Mouse (Mus musculus) cerebellum, adult 2 months (tissue): ENCODE results near the gene Pkd1.

ENCODE experiments used
- CTCF ChIP-seq: fragments of 200-500 bp; IDR thresholded peaks from 2 replicates; pipeline ENCODE4 v1.5.1; 2011; ENCODE audit warnings: low read depth, mild to moderate bottlenecking, control low read depth, low read length, moderate library complexity, borderline replicate concordance; ENCODE audit not compliant: insufficient read depth
- POLR2A ChIP-seq: fragments of 200-500 bp; IDR thresholded peaks from 2 replicates; pipeline ENCODE4 v1.6.1; 2011; ENCODE audit warnings: low read length, control low read depth, borderline replicate concordance; ENCODE audit not compliant: insufficient read depth

GRCm38 (mm10) chr17:24593992-24594890 lies 44.6 kb downstream of the Pkd1 start:
- TF ChIP-seq CTCF, result no peak
- no peak for TF ChIP-seq POLR2A
